Mouse (Mus musculus) cerebellum, adult 11 months (tissue): ENCODE data around the gene Gigyf2.

Source experiments
- DNase-seq: peaks from one replicate; pipeline ENCODE4 v3.0.0; 2022

The Gigyf2 gene

GRCm38 (mm10) chr1:87321071-87321470, 5.7 kb upstream of the Gigyf2 start:
- no peak for DNase-seq

- DNase-seq: no peak
Observed at GRCm38 (mm10) chr1:87322778-87323177, 4.0 kb upstream of the Gigyf2 start.

GRCm38 (mm10) chr1:87324649-87325048, 2.1 kb upstream of the Gigyf2 start:
- DNase-seq: no peak

- DNase-seq: no peak
Observed at GRCm38 (mm10) chr1:87327165-87327861, 515 bp downstream of the Gigyf2 start.

GRCm38 (mm10) chr1:87331774-87332173, 5.0 kb downstream of the Gigyf2 start:
- no peak for DNase-seq

- DNase-seq: no peak
Observed at GRCm38 (mm10) chr1:87350576-87350975, 23.8 kb downstream of the Gigyf2 start.

GRCm38 (mm10) chr1:87360276-87360675, 33.5 kb downstream of the Gigyf2 start:
- DNase-seq: no peak

GRCm38 (mm10) chr1:87378024-87378560, 51.3 kb downstream of the Gigyf2 start:
- DNase-seq: no peak

- no peak for DNase-seq
Observed at GRCm38 (mm10) chr1:87379919-87380318, 53.1 kb downstream of the Gigyf2 start.

GRCm38 (mm10) chr1:87381152-87381551, 54.4 kb downstream of the Gigyf2 start:
- DNase-seq: no peak

GRCm38 (mm10) chr1:87386436-87387092, 59.8 kb downstream of the Gigyf2 start:
- no peak for DNase-seq

- DNase-seq: no peak
Observed at GRCm38 (mm10) chr1:87393444-87394195, 66.8 kb downstream of the Gigyf2 start.

- DNase-seq: no peak
Observed at GRCm38 (mm10) chr1:87394594-87394993, 67.8 kb downstream of the Gigyf2 start, which contains the start of gene Kcnj13. TSS of gene Kcnj13 (minus strand) at chr1:87394729.

- no peak for DNase-seq
Observed at GRCm38 (mm10) chr1:87396923-87397586, 70.3 kb downstream of the Gigyf2 start.

GRCm38 (mm10) chr1:87404710-87405109, 77.9 kb downstream of the Gigyf2 start:
- DNase-seq: no peak

GRCm38 (mm10) chr1:87406012-87406411, 79.2 kb downstream of the Gigyf2 start:
- DNase-seq: no peak

GRCm38 (mm10) chr1:87409380-87409779, 82.6 kb downstream of the Gigyf2 start:
- DNase-seq: no peak

- DNase-seq: no peak
Observed at GRCm38 (mm10) chr1:87418733-87419132, 91.9 kb downstream of the Gigyf2 start.

- no peak for DNase-seq
Observed at GRCm38 (mm10) chr1:87435125-87435524, 108.3 kb downstream of the Gigyf2 start.

GRCm38 (mm10) chr1:87436583-87436982, 109.8 kb downstream of the Gigyf2 start:
- DNase-seq: no peak

- peak; percentile 50 for DNase-seq
Observed at GRCm38 (mm10) chr1:87447183-87448104, 120.6 kb downstream of the Gigyf2 start.

- DNase-seq: no peak
Observed at GRCm38 (mm10) chr1:87449432-87449831, 122.6 kb downstream of the Gigyf2 start.
